Mouse (Mus musculus) heart, embryonic 14.5 days (tissue): ENCODE data around the gene Cebpb. TPM values are rescaled to one million over a fixed set of nuclear protein-coding genes. Genes with fewer than 3 reads are reported as not detected.

Source experiments
- ATAC-seq: fragments of 200-750 bp; cut with Nextera tagmentation; 2 replicates; pipeline ENCODE4 v1.8.0; 2017; ENCODE audit warnings: low read depth, moderate TSS enrichment; ENCODE audit not compliant: insufficient number of reproducible peaks, insufficient read depth, low FRiP score
- H3K27ac ChIP-seq, 2 experiments: fragments of 200-500 bp in 1 of 2; fragments of 300-500 bp in 1 of 2; sonication (generic) in 1 of 2; replicated peaks in 1 of 2; 2 replicates each; pipeline ENCODE4 v1.5.1; 2012 to 2014; ENCODE audit warnings: low read depth in 2 of 2, low read length in 2 of 2, control low read depth in 1 of 2, mild to moderate bottlenecking in 1 of 2, mixed read lengths in 1 of 2; ENCODE audit not compliant: control insufficient read depth in 1 of 2, insufficient read depth in 1 of 2
- H3K27me3 ChIP-seq: fragments of 300-500 bp; sonication (generic); 2 replicates; pipeline ENCODE4 v1.6.1; 2014; ENCODE audit warnings: mild to moderate bottlenecking, low read length, control low read depth; ENCODE audit not compliant: control insufficient read depth, insufficient read depth
- H3K36me3 ChIP-seq: fragments of 300-500 bp; sonication (generic); 2 replicates; pipeline ENCODE4 v1.6.1; 2014; ENCODE audit warnings: mild to moderate bottlenecking, control low read depth, low read length, mixed read lengths; ENCODE audit not compliant: control insufficient read depth, insufficient read depth
- H3K4me1 ChIP-seq, 2 experiments: fragments of 200-500 bp in 1 of 2; fragments of 300-500 bp in 1 of 2; sonication (generic) in 1 of 2; 2 replicates each; pipeline ENCODE4 v1.6.1; 2012 to 2014; ENCODE audit warnings: low read length in 2 of 2, control low read depth in 1 of 2, mixed read lengths in 1 of 2; ENCODE audit not compliant: control insufficient read depth in 2 of 2, insufficient read depth in 2 of 2
- H3K4me2 ChIP-seq: fragments of 300-500 bp; sonication (generic); 2 replicates; pipeline ENCODE4 v1.6.1; 2014; ENCODE audit warnings: mild to moderate bottlenecking, low read length
- H3K4me3 ChIP-seq, 2 experiments: fragments of 200-500 bp in 1 of 2; fragments of 300-500 bp in 1 of 2; sonication (generic) in 1 of 2; 2 replicates each; pipeline ENCODE4 v1.5.1; 2012 to 2014; ENCODE audit warnings: low read length in 2 of 2, mild to moderate bottlenecking in 2 of 2, control low read depth in 1 of 2, low read depth in 1 of 2, moderate library complexity in 1 of 2; ENCODE audit not compliant: control insufficient read depth in 1 of 2, insufficient read depth in 1 of 2
- H3K9ac ChIP-seq: fragments of 300-500 bp; sonication (generic); 2 replicates; pipeline ENCODE4 v1.6.1; 2014; ENCODE audit warnings: mild to moderate bottlenecking, low read length
- H3K9me3 ChIP-seq: fragments of 300-500 bp; sonication (generic); 2 replicates; pipeline ENCODE4 v1.6.1; 2016; ENCODE audit warnings: low read length, control low read depth; ENCODE audit not compliant: control insufficient read depth
- WGBS: fragments of 180-500 bp; shearing (Covaris S2); extraction: QIAGEN DNeasy Blood & Tissue Kit; methylation state at CpG from one replicate; pipeline ENCODE4 v1.1.7; 2014; 5-methylcytosine and 5-hydroxymethylcytosine counted together
- polyA plus RNA-seq: library from polyadenylated mRNA; unstranded; fragments of >200 nt; fragmentation: Nextera tagmentation; extraction: Ambion mirVana; gene quantifications from 2 replicates; pipeline ENCODE4 v1.2.1, GENCODE M21; 2014

The Cebpb gene
- polyA plus RNA-seq, 1 experiment from 2014 or later: 17.0 TPM

DNA sequence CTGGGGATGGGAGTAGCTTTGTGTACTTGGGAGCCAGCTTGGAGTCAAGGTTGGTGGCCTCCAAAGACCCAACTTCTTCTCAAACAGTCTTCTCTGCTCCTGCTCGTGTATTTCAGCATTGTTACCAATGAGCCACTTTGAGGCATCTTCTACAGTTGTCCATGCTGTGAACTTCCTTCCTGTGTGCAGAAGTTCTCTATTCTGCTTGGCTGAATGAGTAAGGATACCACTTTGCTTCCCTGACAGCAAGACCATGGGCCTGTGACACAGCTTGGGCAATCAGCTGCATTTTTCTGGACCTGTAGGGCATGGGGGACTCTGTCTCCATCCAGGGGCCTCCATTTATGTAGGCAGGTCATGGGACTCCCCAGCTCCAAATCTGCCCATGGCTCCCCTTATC, 28.5 kb downstream of the Cebpb start:
- H3K27me3 ChIP-seq: no peaks in the 10 kb centered on the region
- no peaks in the 10 kb centered on the region for H3K36me3 ChIP-seq
- H3K9ac ChIP-seq: no peak overlapping the region
- 50% methylated on average over 1 of the region's 1 CpGs for WGBS
- no peak overlapping the region for H3K4me2 ChIP-seq
- ATAC-seq: no peak
- no peaks in the 10 kb centered on the region for H3K9me3 ChIP-seq
- H3K4me3 ChIP-seq: no peak overlapping the region
- H3K27ac ChIP-seq: no peak overlapping the region
- H3K4me1 ChIP-seq: peaks cover 7% of the 10 kb centered on the region in 2 experiments; a peak in 3 of 4 replicates

DNA sequence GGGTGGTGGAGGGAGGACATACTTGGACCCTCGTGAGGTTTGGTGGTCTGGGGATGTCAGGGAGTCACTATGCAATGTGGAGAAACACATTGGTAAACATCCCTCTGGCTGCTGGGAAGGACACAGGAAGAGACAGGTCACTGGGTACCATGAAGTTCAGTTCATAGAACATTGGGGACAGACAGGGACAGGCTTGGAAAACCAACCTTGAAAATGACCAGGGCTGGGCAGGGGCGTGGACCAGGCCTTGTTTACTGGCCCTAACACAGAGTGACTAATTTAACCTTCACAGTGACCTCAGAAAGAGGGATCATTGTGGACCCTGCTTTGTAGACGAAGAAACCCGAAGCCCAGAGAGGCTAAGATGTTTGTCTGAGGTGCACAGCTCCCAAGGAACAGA, 30.8 kb downstream of the Cebpb start:
- no peaks in the 10 kb centered on the region for H3K4me1 ChIP-seq
- no peaks in the 10 kb centered on the region for H3K9me3 ChIP-seq
- no peak overlapping the region for H3K27ac ChIP-seq
- no peak overlapping the region for H3K9ac ChIP-seq
- no peaks in the 10 kb centered on the region for H3K36me3 ChIP-seq
- ATAC-seq: no peak
- no peaks in the 10 kb centered on the region for H3K27me3 ChIP-seq
- H3K4me3 ChIP-seq: no peak overlapping the region
- WGBS: 71% methylated on average over 4 of the region's 4 CpGs
- H3K4me2 ChIP-seq: no peak overlapping the region

GRCm38 (mm10) chr2:167721159-167721882, 32.6 kb downstream of the Cebpb start:
- H3K9me3 ChIP-seq: no peaks in the 10 kb centered on the region
- H3K27ac ChIP-seq: no peak overlapping the region
- 74% methylated on average over 11 of the region's 11 CpGs for WGBS
- no peak overlapping the region for H3K4me3 ChIP-seq
- H3K27me3 ChIP-seq: no peaks in the 10 kb centered on the region
- no peaks in the 10 kb centered on the region for H3K4me1 ChIP-seq
- H3K4me2 ChIP-seq: no peak overlapping the region
- no peak overlapping the region for H3K9ac ChIP-seq
- no peaks in the 10 kb centered on the region for H3K36me3 ChIP-seq
- ATAC-seq: no peak

GRCm38 (mm10) chr2:167722538-167722937, 33.8 kb downstream of the Cebpb start:
- Histone ChIP-seq H3K9me3 (no peaks in the 10 kb centered on the region), H3K27ac (no peak overlapping the region), H3K27me3 (no peaks in the 10 kb centered on the region), H3K4me1 (no peaks in the 10 kb centered on the region), H3K36me3 (no peaks in the 10 kb centered on the region), H3K4me2 (no peak overlapping the region), H3K9ac (no peak overlapping the region), H3K4me3 (no peak overlapping the region)
- WGBS: 70% methylated on average over 6 of the region's 6 CpGs
- no peak for ATAC-seq

DNA sequence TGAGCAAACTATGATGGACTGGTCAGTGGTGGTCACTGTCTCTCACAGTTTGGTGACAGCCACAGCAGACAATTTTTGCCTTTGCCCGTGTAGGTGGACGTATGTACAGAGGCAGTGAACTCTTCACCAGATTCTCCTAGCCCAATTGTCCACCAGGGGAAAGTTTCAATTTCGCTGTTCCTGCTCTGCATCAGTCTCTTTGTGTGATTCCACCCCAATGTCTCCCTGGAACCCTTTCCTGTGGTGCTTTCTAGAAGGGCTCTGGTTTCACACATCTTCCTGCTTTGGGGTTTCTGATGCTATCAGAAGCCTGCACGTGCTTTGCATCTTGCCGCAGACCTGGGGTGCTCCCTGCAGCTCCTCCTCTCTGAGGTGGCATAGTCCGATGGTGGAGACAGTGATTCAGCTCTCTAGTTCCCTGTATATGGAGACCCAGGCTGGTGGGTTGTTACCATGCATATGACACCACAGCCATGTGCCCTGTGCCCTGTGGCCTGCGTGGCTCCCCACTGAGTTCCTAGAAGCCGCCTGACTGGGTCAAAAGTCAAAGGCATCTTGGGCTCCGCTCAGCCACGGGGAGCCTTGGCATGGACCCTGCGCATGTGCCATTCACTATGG, 35.0 kb downstream of the Cebpb start:
- Histone ChIP-seq H3K9ac (no peak overlapping the region), H3K9me3 (no peaks in the 10 kb centered on the region)
- 82% methylated on average over 11 of the region's 11 CpGs for WGBS

GRCm38 (mm10) chr2:167725879-167726278, 37.2 kb downstream of the Cebpb start:
- H3K36me3 ChIP-seq: no peaks in the 10 kb centered on the region
- no peaks in the 10 kb centered on the region for H3K27me3 ChIP-seq
- no peak overlapping the region for H3K4me3 ChIP-seq
- H3K4me1 ChIP-seq: no peaks in the 10 kb centered on the region
- no peak overlapping the region for H3K4me2 ChIP-seq
- H3K9ac ChIP-seq: no peak overlapping the region
- H3K27ac ChIP-seq: no peak overlapping the region
- H3K9me3 ChIP-seq: no peaks in the 10 kb centered on the region
- ATAC-seq: no peak
- 90% methylated on average over 10 of the region's 10 CpGs for WGBS

More for the DNA sequence above, 35.0 kb downstream of the Cebpb start:
- Histone ChIP-seq H3K4me3 (no peak overlapping the region), H3K4me2 (no peak overlapping the region), H3K27ac (no peak overlapping the region), H3K4me1 (no peaks in the 10 kb centered on the region), H3K27me3 (no peaks in the 10 kb centered on the region), H3K36me3 (no peaks in the 10 kb centered on the region)
- ATAC-seq: no peak

GRCm38 (mm10) chr2:167727161-167727560, 38.4 kb downstream of the Cebpb start:
- ATAC-seq: no peak
- H3K4me2 ChIP-seq: no peak overlapping the region
- H3K9me3 ChIP-seq: no peaks in the 10 kb centered on the region
- H3K27me3 ChIP-seq: no peaks in the 10 kb centered on the region
- H3K4me1 ChIP-seq: no peaks in the 10 kb centered on the region
- H3K9ac ChIP-seq: no peak overlapping the region
- no peaks in the 10 kb centered on the region for H3K36me3 ChIP-seq
- no peak overlapping the region for H3K27ac ChIP-seq
- 58% methylated on average over 13 of the region's 13 CpGs for WGBS
- H3K4me3 ChIP-seq: no peak overlapping the region
